Mouse (Mus musculus): ENCODE measurements around the gene Scd4. TPM values are rescaled to one million over a fixed set of nuclear protein-coding genes. Genes with fewer than 3 reads are reported as not detected.

Scd4 gene
- polyA plus RNA-seq, 1 experiment: 2.7 TPM

DNA sequence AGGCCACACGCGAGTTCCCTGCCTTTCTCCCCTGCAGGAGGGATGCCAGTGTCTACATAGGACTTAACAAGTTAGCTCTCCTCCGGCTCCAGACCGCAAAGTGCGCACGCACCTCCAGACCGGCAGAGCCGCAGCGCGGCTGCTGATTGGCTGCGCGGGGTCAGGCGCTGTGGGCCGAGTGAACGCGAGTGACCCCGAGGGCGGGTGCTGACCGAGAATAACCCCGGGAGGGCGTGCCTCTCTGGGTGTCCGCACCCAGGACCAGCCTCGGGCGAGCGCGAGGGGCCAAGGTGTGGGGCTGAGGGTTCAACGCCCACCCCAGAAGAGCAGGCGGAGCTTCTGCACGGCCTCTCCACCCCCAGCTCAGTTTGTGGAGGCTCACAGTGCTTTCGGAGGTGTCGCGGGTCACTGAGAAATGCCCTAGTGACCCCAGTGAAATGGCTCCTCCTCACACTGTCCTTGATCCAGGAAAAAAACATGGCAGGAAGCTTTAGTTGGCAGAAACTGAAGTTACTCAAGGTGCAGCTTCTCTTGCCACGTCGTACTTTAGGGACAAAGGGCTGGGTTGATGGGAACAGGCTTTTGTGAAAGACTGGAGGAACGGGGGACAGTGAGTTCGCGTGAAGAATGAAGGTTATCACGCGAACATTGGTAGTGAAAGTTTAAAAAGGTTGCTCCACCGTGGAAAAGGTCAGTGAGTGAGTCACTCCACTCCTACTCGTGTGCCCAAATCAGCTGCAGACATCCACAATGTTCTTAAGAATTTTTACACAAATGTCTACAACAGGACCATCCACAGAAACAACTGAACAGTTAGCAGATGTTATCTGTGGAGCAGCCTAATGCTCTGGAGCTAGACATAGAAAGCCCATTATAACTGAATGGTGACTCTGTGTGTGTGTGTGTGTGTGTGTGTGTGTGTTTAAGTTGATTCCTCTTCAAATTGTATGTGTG is 55.9 kb downstream of the Scd4 start:
- H3K4me1 ChIP-seq (replicated peaks; ENCODE audit: control insufficient read depth, insufficient read depth, low read length): peaks cover 17% of the 10 kb centered on the region
- no peaks in the 10 kb centered on the region for H3K36me3 ChIP-seq (ENCODE audit: control insufficient read depth, insufficient read depth, low read length)
- H3K27me3 ChIP-seq (ENCODE audit: control insufficient read depth, insufficient read depth, low read length): no peaks in the 10 kb centered on the region
- peak overlapping the region; percentile 80 for H3K27ac ChIP-seq (ENCODE audit: control insufficient read depth, insufficient read depth, low read length)
- under 1% methylated on average over 41 of the region's 41 CpGs for WGBS
- TF ChIP-seq CTCF (IDR thresholded peaks at IDR 0.05; ENCODE audit: borderline replicate concordance, control insufficient read depth, extremely low read depth, insufficient read depth, low read length, poor library complexity) (no peak), POLR2A (IDR thresholded peaks at IDR 0.05; ENCODE audit: control insufficient read depth, extremely low read depth, insufficient read depth, low read length, poor library complexity) (peak; percentile 81)
- DNase-seq: peak; percentile 96
- peak overlapping the region; percentile 68 for H3K4me3 ChIP-seq (ENCODE audit: control insufficient read depth, insufficient read depth, low read length)

DNA sequence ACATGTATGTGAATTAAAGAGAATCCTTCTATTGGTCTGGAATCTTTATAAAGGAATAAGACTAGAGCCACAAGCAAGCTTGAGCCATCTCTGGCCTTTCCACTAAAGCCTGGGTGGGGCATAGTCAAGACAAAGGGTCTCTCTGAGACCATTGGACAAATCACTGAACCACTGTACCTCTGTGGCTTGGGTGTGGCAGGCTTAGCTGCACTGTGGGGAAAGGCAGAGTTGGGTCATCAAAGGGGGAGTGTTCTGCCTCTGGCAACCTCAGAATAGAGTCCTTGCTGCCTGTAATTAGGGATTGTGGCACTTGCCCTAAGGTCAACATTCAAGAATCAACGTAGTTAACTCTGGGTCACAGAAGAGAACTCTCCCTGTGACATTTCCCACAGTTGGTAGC is 56.6 kb downstream of the Scd4 start:
- WGBS: 75% methylated on average over 1 of the region's 1 CpGs
- no peak for DNase-seq
- no peak overlapping the region for H3K4me3 ChIP-seq (ENCODE audit: control insufficient read depth, insufficient read depth, low read length)
- peaks cover 14% of the 10 kb centered on the region for H3K4me1 ChIP-seq (replicated peaks; ENCODE audit: control insufficient read depth, insufficient read depth, low read length)
- no peaks in the 10 kb centered on the region for H3K36me3 ChIP-seq (ENCODE audit: control insufficient read depth, insufficient read depth, low read length)
- no peak for TF ChIP-seq CTCF (IDR thresholded peaks at IDR 0.05; ENCODE audit: borderline replicate concordance, control insufficient read depth, extremely low read depth, insufficient read depth, low read length, poor library complexity)
- no peak for TF ChIP-seq POLR2A (IDR thresholded peaks at IDR 0.05; ENCODE audit: control insufficient read depth, extremely low read depth, insufficient read depth, low read length, poor library complexity)
- no peak overlapping the region for H3K27ac ChIP-seq (ENCODE audit: control insufficient read depth, insufficient read depth, low read length)
- no peaks in the 10 kb centered on the region for H3K27me3 ChIP-seq (ENCODE audit: control insufficient read depth, insufficient read depth, low read length)

DNA sequence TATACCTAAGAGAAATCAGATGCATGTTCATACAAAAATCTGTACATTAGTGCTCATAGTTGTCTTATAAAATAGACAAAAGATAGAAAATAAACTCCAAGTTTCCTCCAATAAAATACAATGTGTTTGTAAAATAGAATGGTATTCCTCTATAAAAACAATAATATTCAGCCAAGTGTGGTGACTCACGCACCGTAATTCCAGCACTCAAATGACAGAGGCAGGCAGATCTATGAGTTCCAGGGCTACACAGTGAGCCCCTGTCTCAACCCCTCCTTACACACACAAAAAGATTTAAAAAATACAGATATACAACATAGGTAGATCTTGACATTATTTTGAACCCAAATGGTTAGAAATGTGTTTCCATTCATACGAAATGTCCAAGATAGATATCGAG is 59.0 kb downstream of the Scd4 start:
- H3K4me1 ChIP-seq (replicated peaks; ENCODE audit: control insufficient read depth, insufficient read depth, low read length): peaks cover 12% of the 10 kb centered on the region
- no peak for DNase-seq
- H3K27ac ChIP-seq (ENCODE audit: control insufficient read depth, insufficient read depth, low read length): no peak overlapping the region
- 97% methylated on average over 4 of the region's 4 CpGs for WGBS
- H3K36me3 ChIP-seq (ENCODE audit: control insufficient read depth, insufficient read depth, low read length): no peaks in the 10 kb centered on the region
- no peak for TF ChIP-seq CTCF (IDR thresholded peaks at IDR 0.05; ENCODE audit: borderline replicate concordance, control insufficient read depth, extremely low read depth, insufficient read depth, low read length, poor library complexity)
- H3K4me3 ChIP-seq (ENCODE audit: control insufficient read depth, insufficient read depth, low read length): no peak overlapping the region
- H3K27me3 ChIP-seq (ENCODE audit: control insufficient read depth, insufficient read depth, low read length): no peaks in the 10 kb centered on the region

DNA sequence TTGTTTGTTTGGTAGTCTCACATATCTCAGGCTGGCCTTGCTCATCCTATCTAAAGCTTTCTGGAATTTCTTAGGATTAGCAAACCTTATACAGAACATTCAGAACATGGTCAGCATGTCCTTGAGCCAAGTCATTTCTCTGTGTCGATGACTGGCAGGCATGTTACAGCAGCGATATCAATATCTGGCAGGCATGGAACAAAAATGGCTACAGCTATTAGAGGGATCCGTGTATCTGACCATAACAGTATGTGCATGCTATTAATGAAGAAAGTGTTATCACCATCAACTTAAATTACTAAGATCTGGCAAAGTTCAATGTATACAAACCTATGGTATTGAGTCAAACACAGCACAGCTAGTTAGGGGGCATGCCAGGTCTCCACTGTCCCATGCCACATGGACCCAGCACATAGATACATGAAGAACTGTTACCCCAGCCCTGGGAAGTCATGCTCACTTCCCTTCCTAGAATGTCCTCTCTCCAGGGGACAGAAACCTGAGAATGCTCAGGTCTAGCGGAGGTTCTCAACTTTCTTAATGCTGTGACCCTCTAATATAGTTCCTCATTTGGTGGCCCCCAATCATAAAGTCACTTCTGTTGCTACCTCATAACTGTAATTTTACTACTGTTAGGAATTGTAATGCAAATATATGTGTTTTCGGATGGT is 59.6 kb downstream of the Scd4 start:
- Histone ChIP-seq H3K4me1 (replicated peaks; ENCODE audit: control insufficient read depth, insufficient read depth, low read length) (peaks cover 12% of the 10 kb centered on the region), H3K4me3 (ENCODE audit: control insufficient read depth, insufficient read depth, low read length) (no peak overlapping the region), H3K27ac (ENCODE audit: control insufficient read depth, insufficient read depth, low read length) (no peak overlapping the region), H3K36me3 (ENCODE audit: control insufficient read depth, insufficient read depth, low read length) (no peaks in the 10 kb centered on the region), H3K27me3 (ENCODE audit: control insufficient read depth, insufficient read depth, low read length) (no peaks in the 10 kb centered on the region)
- DNase-seq: no peak
- TF ChIP-seq POLR2A (IDR thresholded peaks at IDR 0.05; ENCODE audit: control insufficient read depth, extremely low read depth, insufficient read depth, low read length, poor library complexity) (no peak), CTCF (IDR thresholded peaks at IDR 0.05; ENCODE audit: borderline replicate concordance, control insufficient read depth, extremely low read depth, insufficient read depth, low read length, poor library complexity) (no peak)
- WGBS: 93% methylated on average over 5 of the region's 5 CpGs

DNA sequence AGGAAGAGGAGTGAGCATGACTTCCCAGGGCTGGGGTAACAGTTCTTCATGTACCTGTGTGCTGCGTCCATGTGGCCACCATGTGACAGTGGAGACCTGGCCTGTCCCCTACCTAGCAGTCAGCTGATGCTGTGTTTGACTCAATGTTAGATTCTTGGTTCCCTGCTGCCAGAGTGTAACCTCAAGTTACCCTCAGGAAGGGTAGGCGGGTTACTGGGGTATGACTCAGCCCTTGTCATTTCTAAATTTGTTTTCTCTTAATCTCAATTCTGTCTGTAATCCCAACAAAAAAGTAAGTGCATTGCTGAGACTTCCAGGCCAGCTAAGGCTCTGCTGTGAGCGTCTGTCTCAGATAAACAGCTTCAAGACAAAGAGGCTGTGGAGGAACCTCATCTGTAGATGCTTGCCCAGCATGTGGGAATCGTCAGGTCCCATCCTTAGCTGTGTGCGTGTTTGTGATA is 61.1 kb downstream of the Scd4 start:
- H3K27me3 ChIP-seq (ENCODE audit: control insufficient read depth, insufficient read depth, low read length): no peaks in the 10 kb centered on the region
- no peaks in the 10 kb centered on the region for H3K36me3 ChIP-seq (ENCODE audit: control insufficient read depth, insufficient read depth, low read length)
- H3K27ac ChIP-seq (ENCODE audit: control insufficient read depth, insufficient read depth, low read length): no peak overlapping the region
- H3K4me3 ChIP-seq (ENCODE audit: control insufficient read depth, insufficient read depth, low read length): no peak overlapping the region
- DNase-seq: no peak
- WGBS: 50% methylated on average over 5 of the region's 5 CpGs
- H3K4me1 ChIP-seq (replicated peaks; ENCODE audit: control insufficient read depth, insufficient read depth, low read length): peaks cover 4% of the 10 kb centered on the region
- TF ChIP-seq CTCF (IDR thresholded peaks at IDR 0.05; ENCODE audit: borderline replicate concordance, control insufficient read depth, extremely low read depth, insufficient read depth, low read length, poor library complexity): no peak
- TF ChIP-seq POLR2A (IDR thresholded peaks at IDR 0.05; ENCODE audit: control insufficient read depth, extremely low read depth, insufficient read depth, low read length, poor library complexity): no peak

DNA sequence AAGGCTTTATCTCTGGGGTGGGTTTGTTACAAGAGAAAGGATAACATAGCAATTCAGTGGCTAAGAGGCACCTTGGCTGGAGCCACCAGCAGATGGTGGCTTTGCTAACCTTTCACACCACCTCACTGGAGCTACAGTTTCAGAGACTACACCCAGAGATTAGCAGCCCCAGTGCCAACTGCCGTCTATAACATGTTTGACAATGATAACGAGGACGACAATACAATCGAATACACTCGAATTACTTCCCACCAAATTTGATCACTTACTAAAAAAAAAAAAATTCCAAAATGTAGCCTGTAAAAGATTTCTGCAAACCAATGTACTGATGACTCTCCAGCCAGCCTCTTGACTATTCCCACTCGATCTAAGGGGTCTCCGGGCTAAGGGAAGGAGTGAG is 62.1 kb downstream of the Scd4 start:
- Histone ChIP-seq H3K36me3 (ENCODE audit: control insufficient read depth, insufficient read depth, low read length) (no peaks in the 10 kb centered on the region), H3K27me3 (ENCODE audit: control insufficient read depth, insufficient read depth, low read length) (no peaks in the 10 kb centered on the region), H3K4me3 (ENCODE audit: control insufficient read depth, insufficient read depth, low read length) (no peak overlapping the region), H3K4me1 (replicated peaks; ENCODE audit: control insufficient read depth, insufficient read depth, low read length) (no peaks in the 10 kb centered on the region), H3K27ac (ENCODE audit: control insufficient read depth, insufficient read depth, low read length) (no peak overlapping the region)
- no peak for TF ChIP-seq POLR2A (IDR thresholded peaks at IDR 0.05; ENCODE audit: control insufficient read depth, extremely low read depth, insufficient read depth, low read length, poor library complexity)
- TF ChIP-seq CTCF (IDR thresholded peaks at IDR 0.05; ENCODE audit: borderline replicate concordance, control insufficient read depth, extremely low read depth, insufficient read depth, low read length, poor library complexity): no peak
- 95% methylated on average over 7 of the region's 7 CpGs for WGBS
- no peak for DNase-seq

Other genes with a start within 250 kb of the Scd4 start
- 23.6 and 26.4 TPM in 2 replicates for gene Chuk, start 225.6 kb upstream of the Scd4 start, polyA plus RNA-seq (2012; rRNA removed)
- gene Cwf19l1, start 197.2 kb upstream of the Scd4 start, polyA plus RNA-seq (2012; rRNA removed): 9.3 and 11.8 TPM in 2 replicates
- gene Bloc1s2, start 186.6 kb upstream of the Scd4 start, polyA plus RNA-seq (2012; rRNA removed): 35.5 and 44.4 TPM in 2 replicates
- 0.22 and 0.31 TPM in 2 replicates for gene Pkd2l1, start 140.7 kb upstream of the Scd4 start, polyA plus RNA-seq (2012; rRNA removed)
- gene Scd3, start 129.8 kb upstream of the Scd4 start, polyA plus RNA-seq (2012; rRNA removed): 0.17 and 0.23 TPM in 2 replicates
- gene Scd2, start 39.4 kb upstream of the Scd4 start, polyA plus RNA-seq (2012; rRNA removed): 261 and 320 TPM in 2 replicates
- 776 and 1,634 TPM in 2 replicates for gene Scd1, start 74.8 kb downstream of the Scd4 start, polyA plus RNA-seq (2012; rRNA removed)
- 6.1 and 6.6 TPM in 2 replicates for gene Wnt8b, start 160.4 kb downstream of the Scd4 start, polyA plus RNA-seq (2012; rRNA removed)
- 15.4 and 18.8 TPM in 2 replicates for gene Sec31b, start 212.8 kb downstream of the Scd4 start, polyA plus RNA-seq (2012; rRNA removed)
- gene Gm20538, start 219.7 kb downstream of the Scd4 start, polyA plus RNA-seq (2012; rRNA removed): 6.6 TPM in 1 of 2 replicates, not detected in the other
- 480 and 627 TPM in 2 replicates for gene Ndufb8, start 222.3 kb downstream of the Scd4 start, polyA plus RNA-seq (2012; rRNA removed)
- 31.5 and 36.1 TPM in 2 replicates for gene Hif1an, start 229.8 kb downstream of the Scd4 start, polyA plus RNA-seq (2012; rRNA removed)